Mouse (Mus musculus) R1 (cell line): ENCODE measurements at regions not wholly inside any gene's neighbourhood (a gene's known extent, or its start where the extent isn't known, plus 50 kb on each side); places are given as distances from the start of the nearest gene placed in this dataset.
A peak's percentile ranks its signal among the peaks of the same experiment; 100 is the strongest.

Source experiments
- DNase-seq: peaks from one replicate; pipeline ENCODE4 v3.0.0-alpha.2; 2018; ENCODE audit warnings: low read depth, low spot score

- no peak for DNase-seq
Measured at GRCm38 (mm10) chr3:35359288-35359687, 394.6 kb upstream of the Atp11b start.

- DNase-seq, result no peak
Measured at GRCm38 (mm10) chr3:35360515-35360914, 393.4 kb upstream of the Atp11b start.

GRCm38 (mm10) chr3:35361086-35361485 lies 392.8 kb upstream of the Atp11b start:
- DNase-seq, result no peak

GRCm38 (mm10) chr3:35365431-35365830 lies 388.5 kb upstream of the Atp11b start:
- no peak for DNase-seq

- DNase-seq, result no peak
Measured at GRCm38 (mm10) chr3:35372276-35372675, 381.6 kb upstream of the Atp11b start.

GRCm38 (mm10) chr3:35387386-35387785 lies 366.5 kb upstream of the Atp11b start:
- no peak for DNase-seq

- DNase-seq, result peak; percentile 35
Measured at GRCm38 (mm10) chr3:35392657-35393056, 361.2 kb upstream of the Atp11b start.

GRCm38 (mm10) chr3:35400213-35400612 lies 353.7 kb upstream of the Atp11b start:
- no peak for DNase-seq

GRCm38 (mm10) chr3:35402666-35403065 lies 351.2 kb upstream of the Atp11b start:
- no peak for DNase-seq

- DNase-seq, result no peak
Measured at GRCm38 (mm10) chr3:35403952-35404351, 350.0 kb upstream of the Atp11b start.

- peak; percentile 80 for DNase-seq
Measured at GRCm38 (mm10) chr3:35404492-35405390, 349.2 kb upstream of the Atp11b start.

- DNase-seq, result peak; percentile 73
Measured at GRCm38 (mm10) chr3:35405621-35406079, 348.3 kb upstream of the Atp11b start.

- DNase-seq, result peak; percentile 84
Measured at GRCm38 (mm10) chr3:35437687-35438086, 316.2 kb upstream of the Atp11b start.

GRCm38 (mm10) chr3:35462858-35463257 lies 291.0 kb upstream of the Atp11b start:
- no peak for DNase-seq

- no peak for DNase-seq
Measured at GRCm38 (mm10) chr3:35464212-35464911, 289.5 kb upstream of the Atp11b start.

- no peak for DNase-seq
Measured at GRCm38 (mm10) chr3:35465956-35466355, 287.9 kb upstream of the Atp11b start.

GRCm38 (mm10) chr3:35473351-35473750 lies 280.6 kb upstream of the Atp11b start:
- no peak for DNase-seq

GRCm38 (mm10) chr3:35474361-35474760 lies 279.5 kb upstream of the Atp11b start:
- peak; percentile 51 for DNase-seq

- DNase-seq, result peak; percentile 20
Measured at GRCm38 (mm10) chr3:35475326-35475725, 278.6 kb upstream of the Atp11b start.

GRCm38 (mm10) chr3:35480714-35481695 lies 272.9 kb upstream of the Atp11b start:
- no peak for DNase-seq

- no peak for DNase-seq
Measured at GRCm38 (mm10) chr3:35481841-35482240, 272.1 kb upstream of the Atp11b start.
